Mouse (Mus musculus): ENCODE data around the gene Npm1. TPM values are rescaled to one million over a fixed set of nuclear protein-coding genes. Genes with fewer than 3 reads are reported as not detected.

Npm1 gene
- polyA plus RNA-seq, 1 experiment from 2014 or later, result 592 TPM

DNA sequence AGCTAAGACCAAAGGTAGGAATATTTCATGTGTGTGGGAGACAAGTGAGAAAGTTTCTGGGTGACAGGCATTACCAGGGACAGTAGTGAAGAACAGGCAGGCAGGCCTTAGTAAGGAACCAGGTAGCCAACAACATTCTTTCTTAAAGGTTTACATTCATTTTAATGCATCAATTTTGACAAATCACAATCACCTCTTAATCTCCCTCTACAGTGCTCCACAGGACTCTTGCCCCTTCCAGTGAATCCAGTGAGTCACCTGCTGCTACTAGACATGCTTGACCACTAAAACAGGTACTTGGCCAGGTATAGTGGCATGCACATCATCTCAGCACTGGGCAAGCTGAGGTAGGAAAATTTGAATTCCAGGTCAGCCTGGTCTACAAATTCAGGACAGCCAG, 12.6 kb downstream of the Npm1 start:
- no peak overlapping the region for H3K9ac ChIP-seq (replicated peaks)
- peaks cover 26% of the 10 kb centered on the region for H3K4me1 ChIP-seq (replicated peaks)
- H3K4me3 ChIP-seq (replicated peaks), result no peak overlapping the region
- H3K27ac ChIP-seq, result no peak overlapping the region
- H3K36me3 ChIP-seq, result peaks cover 46% of the 10 kb centered on the region
- peaks cover 11% of the 10 kb centered on the region for H3K27me3 ChIP-seq
- H3K9me3 ChIP-seq, result no peaks in the 10 kb centered on the region
- no peak for ATAC-seq
- no peak overlapping the region for H3K4me2 ChIP-seq (replicated peaks)

DNA sequence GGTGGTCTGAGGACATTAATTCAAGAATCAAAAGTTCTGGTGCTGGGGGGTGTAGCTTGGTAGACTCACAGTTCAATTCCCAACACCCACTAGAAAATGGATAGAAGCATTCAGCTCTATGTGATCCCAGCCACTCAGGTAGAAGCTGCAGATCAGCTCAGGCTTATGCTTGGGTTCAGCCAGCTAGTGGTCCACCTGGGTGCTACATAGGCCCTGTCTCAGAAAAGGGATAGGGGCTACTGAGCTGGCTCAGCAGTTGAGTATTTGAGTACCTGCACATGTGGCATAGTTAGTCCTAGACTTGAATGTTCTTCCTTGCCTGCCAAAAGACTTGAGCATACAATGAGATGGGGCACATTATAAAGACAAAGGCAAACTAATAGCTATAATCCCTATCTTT, 13.6 kb downstream of the Npm1 start:
- Histone ChIP-seq H3K9ac (replicated peaks) (no peak overlapping the region), H3K36me3 (peaks cover 40% of the 10 kb centered on the region), H3K27me3 (peaks cover 20% of the 10 kb centered on the region), H3K9me3 (no peaks in the 10 kb centered on the region), H3K4me1 (replicated peaks) (peaks cover 35% of the 10 kb centered on the region), H3K4me3 (replicated peaks) (no peak overlapping the region), H3K4me2 (replicated peaks) (no peak overlapping the region), H3K27ac (no peak overlapping the region)
- ATAC-seq, result no peak

- H3K27me3 ChIP-seq, result peaks cover 24% of the 10 kb centered on the region
- peaks cover 36% of the 10 kb centered on the region for H3K36me3 ChIP-seq
- 24% methylated on average over 3 of the region's 3 CpGs for WGBS
- H3K9me3 ChIP-seq, result no peaks in the 10 kb centered on the region
- H3K4me2 ChIP-seq (replicated peaks), result no peak overlapping the region
- no peak overlapping the region for H3K27ac ChIP-seq
- H3K9ac ChIP-seq (replicated peaks), result no peak overlapping the region
- ATAC-seq, result no peak
- no peak overlapping the region for H3K4me3 ChIP-seq (replicated peaks)
- peaks cover 39% of the 10 kb centered on the region for H3K4me1 ChIP-seq (replicated peaks)
Observed at GRCm38 (mm10) chr11:33149088-33149436, 13.9 kb downstream of the Npm1 start.

GRCm38 (mm10) chr11:33148338-33149087, 14.5 kb downstream of the Npm1 start:
- Histone ChIP-seq H3K9me3 (no peaks in the 10 kb centered on the region), H3K4me1 (replicated peaks) (peaks cover 44% of the 10 kb centered on the region), H3K4me2 (replicated peaks) (peak overlapping the region; percentile 77), H3K9ac (replicated peaks) (peak overlapping the region; percentile 81), H3K27ac (peak overlapping the region; percentile 74; the same call in 1 of the 2 replicates), H3K27me3 (peaks cover 29% of the 10 kb centered on the region), H3K4me3 (replicated peaks) (peak overlapping the region; percentile 64), H3K36me3 (peaks cover 32% of the 10 kb centered on the region)
- ATAC-seq, result peak; percentile 72
- WGBS, result 6% methylated on average over 23 of the region's 23 CpGs

GRCm38 (mm10) chr11:33147572-33148337, 15.3 kb downstream of the Npm1 start:
- Histone ChIP-seq H3K9ac (replicated peaks) (peak overlapping the region; percentile 81), H3K36me3 (peaks cover 29% of the 10 kb centered on the region), H3K9me3 (no peaks in the 10 kb centered on the region), H3K27me3 (peaks cover 37% of the 10 kb centered on the region), H3K27ac (peak overlapping the region; percentile 74), H3K4me1 (replicated peaks) (peaks cover 46% of the 10 kb centered on the region), H3K4me3 (replicated peaks) (peak overlapping the region; percentile 64), H3K4me2 (replicated peaks) (peak overlapping the region; percentile 77)
- ATAC-seq, result peak; percentile 73
- WGBS, result 1% methylated on average over 59 of the region's 85 CpGs

- peak; percentile 66 for ATAC-seq
- Histone ChIP-seq H3K36me3 (peaks cover 28% of the 10 kb centered on the region), H3K9ac (replicated peaks) (peak within 1 kb of the TSS; percentile 81), H3K4me2 (replicated peaks) (peak within 1 kb of the TSS; percentile 77), H3K27ac (peak within 1 kb of the TSS; percentile 74), H3K4me1 (replicated peaks) (peaks cover 46% of the 10 kb centered on the region), H3K4me3 (replicated peaks) (peak within 1 kb of the TSS; percentile 64), H3K27me3 (peaks cover 39% of the 10 kb centered on the region), H3K9me3 (no peaks in the 10 kb centered on the region)
- WGBS, result 0% methylated on average over 33 of the region's 53 CpGs
Observed at GRCm38 (mm10) chr11:33147171-33147571, 15.8 kb downstream of the Npm1 start, which contains the start of gene Fgf18. Gene Fgf18 (minus strand): TSS chr11:33147400.

DNA sequence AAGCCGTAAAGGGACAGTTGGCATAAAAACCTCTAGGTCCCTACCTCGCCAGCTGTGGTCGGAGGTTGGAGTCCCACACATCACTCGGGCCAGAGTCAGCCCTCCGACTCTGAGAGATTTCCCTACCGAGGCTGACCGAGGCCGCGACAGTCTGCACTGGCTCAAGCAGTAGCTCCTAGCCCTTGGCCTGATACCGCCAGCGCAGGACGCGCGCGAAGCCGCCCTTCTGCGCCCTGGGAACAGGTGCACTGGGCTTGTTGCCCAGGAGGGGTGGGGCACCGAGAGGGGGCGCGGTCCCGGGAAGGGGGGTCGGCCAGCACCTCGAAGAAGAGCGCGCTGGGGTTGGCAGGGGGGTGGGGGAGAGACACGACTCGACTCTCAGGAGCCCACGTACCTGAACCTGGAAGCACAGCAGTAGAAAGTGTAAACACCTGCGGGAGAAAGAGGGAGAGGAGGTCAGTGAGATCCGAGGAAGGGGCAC, 16.3 kb downstream of the Npm1 start:
- peak; percentile 25 for ATAC-seq
- Histone ChIP-seq H3K27me3 (peaks cover 39% of the 10 kb centered on the region), H3K4me2 (replicated peaks) (peak overlapping the region; percentile 77), H3K4me3 (replicated peaks) (peak overlapping the region; percentile 64), H3K9me3 (no peaks in the 10 kb centered on the region), H3K9ac (replicated peaks) (peak overlapping the region; percentile 81), H3K36me3 (peaks cover 23% of the 10 kb centered on the region), H3K27ac (0 out of 2 replicates have a peak overlapping the region, but pooled peaks have one; percentile 11), H3K4me1 (replicated peaks) (peaks cover 46% of the 10 kb centered on the region)
- 1% methylated on average over 30 of the region's 30 CpGs for WGBS

GRCm38 (mm10) chr11:33146143-33146497, 16.9 kb downstream of the Npm1 start:
- peaks cover 46% of the 10 kb centered on the region for H3K4me1 ChIP-seq (replicated peaks)
- 3% methylated on average over 6 of the region's 9 CpGs for WGBS
- ATAC-seq, result peak; percentile 16; the same call in 1 of the 2 replicates

GRCm38 (mm10) chr11:33145201-33146142, 17.5 kb downstream of the Npm1 start:
- Histone ChIP-seq H3K9me3 (no peaks in the 10 kb centered on the region), H3K4me1 (replicated peaks) (peaks cover 46% of the 10 kb centered on the region), H3K27me3 (peaks cover 39% of the 10 kb centered on the region), H3K36me3 (peaks cover 11% of the 10 kb centered on the region), H3K4me2 (replicated peaks) (peak overlapping the region; percentile 77), H3K27ac (no peak overlapping the region), H3K9ac (replicated peaks) (no peak overlapping the region), H3K4me3 (replicated peaks) (peak overlapping the region; percentile 64)
- 12% methylated on average over 7 of the region's 7 CpGs for WGBS
- no peak for ATAC-seq

More at GRCm38 (mm10) chr11:33146143-33146497, 16.9 kb downstream of the Npm1 start:
- H3K4me3 ChIP-seq (replicated peaks), result peak overlapping the region; percentile 64
- no peaks in the 10 kb centered on the region for H3K9me3 ChIP-seq
- peaks cover 18% of the 10 kb centered on the region for H3K36me3 ChIP-seq
- H3K27ac ChIP-seq, result no peak overlapping the region
- peaks cover 39% of the 10 kb centered on the region for H3K27me3 ChIP-seq
- peak overlapping the region; percentile 81; the same call in 1 of the 2 replicates for H3K9ac ChIP-seq (replicated peaks)
- peak overlapping the region; percentile 77 for H3K4me2 ChIP-seq (replicated peaks)

DNA sequence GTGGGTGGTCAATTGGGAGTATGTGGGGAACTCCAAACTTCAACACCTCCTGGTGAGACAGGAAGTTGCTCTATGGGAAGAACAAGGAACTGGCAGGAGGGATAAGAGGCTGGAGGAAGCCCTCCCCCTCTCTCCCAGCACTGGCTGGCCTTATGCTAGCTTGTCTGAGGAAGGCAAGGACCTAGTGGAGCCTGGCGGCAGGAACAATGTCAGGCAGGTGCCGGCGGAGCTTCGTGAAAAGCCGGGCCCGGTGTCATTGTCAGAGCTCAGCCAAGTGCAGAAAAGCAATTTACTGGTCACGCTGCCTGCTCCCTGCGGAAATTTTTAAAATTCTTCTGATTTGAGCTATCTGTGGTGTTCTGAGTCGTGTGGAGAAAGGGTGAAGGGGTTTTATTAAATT, 19.1 kb downstream of the Npm1 start:
- Histone ChIP-seq H3K9ac (replicated peaks) (no peak overlapping the region), H3K9me3 (no peaks in the 10 kb centered on the region), H3K4me1 (replicated peaks) (peaks cover 46% of the 10 kb centered on the region), H3K4me2 (replicated peaks) (no peak overlapping the region; the same call in 1 of the 2 replicates), H3K27ac (no peak overlapping the region; the same call in 1 of the 2 replicates), H3K4me3 (replicated peaks) (no peak overlapping the region), H3K27me3 (peaks cover 39% of the 10 kb centered on the region), H3K36me3 (no peaks in the 10 kb centered on the region)
- 7% methylated on average over 9 of the region's 9 CpGs for WGBS
- ATAC-seq, result no peak

DNA sequence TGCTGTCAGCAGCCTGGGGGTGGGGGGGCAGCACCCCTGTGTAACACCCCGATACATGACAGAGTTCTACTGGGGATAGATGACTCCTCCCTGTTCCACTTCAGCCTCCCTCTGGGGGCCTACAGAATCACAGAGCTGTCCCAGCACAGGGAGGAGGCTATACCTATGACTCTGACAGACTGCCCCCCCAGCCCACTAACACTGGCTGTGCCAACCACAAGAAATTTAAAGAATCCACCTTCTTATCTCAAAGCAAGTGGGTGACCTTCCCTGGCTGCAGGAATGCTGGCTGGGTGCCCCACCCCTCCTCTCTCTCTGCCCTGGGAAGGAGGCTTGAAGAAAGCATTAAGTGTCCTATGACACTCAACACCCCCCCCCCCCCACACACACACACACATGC, 20.2 kb downstream of the Npm1 start:
- Histone ChIP-seq H3K4me1 (replicated peaks) (peaks cover 38% of the 10 kb centered on the region), H3K27ac (no peak overlapping the region), H3K9me3 (no peaks in the 10 kb centered on the region), H3K9ac (replicated peaks) (no peak overlapping the region), H3K4me2 (replicated peaks) (no peak overlapping the region), H3K4me3 (replicated peaks) (no peak overlapping the region), H3K36me3 (no peaks in the 10 kb centered on the region), H3K27me3 (peaks cover 39% of the 10 kb centered on the region)
- ATAC-seq, result no peak
- WGBS, result 75% methylated on average over 1 of the region's 1 CpGs
